Mouse (Mus musculus): ENCODE data around the gene Rtn1.

The Rtn1 gene

GRCm38 (mm10) chr12:72373916-72374615, 34.8 kb downstream of the Rtn1 start:
- DNase-seq = no peak

DNA sequence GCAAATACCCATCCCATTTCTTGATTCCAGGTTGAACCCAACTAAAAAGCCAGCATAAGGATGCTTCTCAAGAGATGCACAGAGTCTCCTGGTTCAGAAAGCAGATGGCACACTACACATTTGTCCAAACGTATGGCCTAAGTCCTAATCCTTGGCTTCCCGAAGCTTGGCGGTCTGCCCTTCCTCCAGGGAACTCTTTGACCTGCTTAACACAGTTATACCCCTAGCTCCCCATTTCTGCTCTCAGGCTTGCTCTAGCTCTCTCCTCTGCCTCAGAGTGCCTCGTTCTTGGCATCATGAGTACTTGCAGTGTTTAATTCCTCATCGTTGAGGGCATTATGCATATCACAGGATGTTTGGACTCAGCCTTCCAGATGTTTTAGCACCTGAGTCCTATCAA, 38.8 kb downstream of the Rtn1 start:
- DNase-seq = no peak

DNA sequence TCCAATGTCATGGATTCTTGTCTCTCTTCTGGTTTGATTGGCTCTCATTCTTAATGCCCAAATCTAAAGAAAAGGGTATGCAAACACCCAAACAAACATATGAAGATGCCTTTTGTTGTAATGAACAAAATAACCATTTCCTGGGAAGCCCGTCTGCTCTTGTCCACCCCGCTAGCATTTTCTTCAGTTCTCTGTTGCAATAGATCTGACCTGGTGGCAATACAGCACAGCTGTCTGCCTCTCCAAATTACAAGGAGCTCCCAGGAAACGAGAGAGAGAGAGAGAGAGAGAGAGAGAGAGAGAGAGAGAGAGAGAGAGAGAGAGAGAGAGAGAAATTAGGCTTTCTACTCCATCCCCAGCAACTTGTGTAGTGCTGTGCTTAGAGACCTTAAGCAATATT, 42.1 kb downstream of the Rtn1 start:
- no peak for DNase-seq

DNA sequence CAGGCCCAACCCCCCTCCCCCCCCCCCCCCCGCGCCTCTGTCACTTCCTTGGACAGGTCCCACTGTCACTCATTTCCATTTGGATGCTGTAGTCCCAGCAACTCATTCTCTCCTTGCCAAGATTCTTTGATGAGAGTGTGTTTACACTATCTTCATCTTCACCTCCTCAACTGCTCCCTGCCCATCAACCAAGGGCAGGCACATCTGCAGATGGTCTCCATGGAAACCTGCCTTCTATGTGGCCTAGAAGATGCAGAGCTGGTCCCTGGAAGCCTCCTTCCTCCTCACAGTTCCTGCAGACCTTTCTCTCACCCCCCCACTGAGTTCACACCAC, 42.8 kb downstream of the Rtn1 start:
- DNase-seq = no peak

DNA sequence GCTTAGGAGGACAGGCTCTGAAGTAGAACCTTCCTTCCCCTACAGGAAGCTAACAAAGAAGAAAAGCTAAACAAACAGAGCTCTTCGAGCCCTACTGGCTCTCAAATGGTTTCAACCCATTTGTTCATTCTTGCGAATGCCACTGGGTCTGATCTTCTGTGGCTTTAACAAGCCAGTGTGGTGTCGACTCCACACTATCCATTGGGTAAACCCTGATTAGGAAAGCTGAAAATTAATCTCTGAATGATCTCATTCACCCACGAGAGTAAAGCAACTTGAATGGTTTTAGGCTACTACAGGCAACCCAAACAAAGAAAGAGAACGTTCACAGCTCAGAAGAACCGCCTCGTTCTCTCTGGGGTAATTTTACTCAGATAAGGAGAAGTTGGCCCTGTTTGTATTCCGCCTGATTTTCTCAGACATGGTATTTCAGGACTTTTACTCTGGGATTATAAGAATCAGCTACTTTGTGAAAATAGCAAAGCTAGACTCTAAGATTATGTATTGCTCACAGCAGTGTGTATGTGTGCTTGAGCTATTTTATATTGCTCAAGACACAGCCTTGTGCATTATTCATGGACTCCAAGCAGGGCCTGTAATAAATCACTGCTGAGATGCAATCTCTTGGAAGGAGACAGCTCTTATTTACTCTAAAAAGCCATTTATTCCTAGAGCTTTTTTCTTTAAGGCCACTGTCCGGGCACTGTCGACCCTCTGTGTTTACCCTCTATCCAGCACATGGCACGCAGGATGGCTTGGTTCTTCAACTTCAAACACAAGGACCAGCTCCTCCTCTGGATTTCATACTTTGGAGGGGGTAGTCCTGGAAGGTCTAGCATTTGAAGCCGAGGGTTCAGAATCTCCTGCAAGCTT, 43.4 kb downstream of the Rtn1 start:
- no peak for DNase-seq

DNA sequence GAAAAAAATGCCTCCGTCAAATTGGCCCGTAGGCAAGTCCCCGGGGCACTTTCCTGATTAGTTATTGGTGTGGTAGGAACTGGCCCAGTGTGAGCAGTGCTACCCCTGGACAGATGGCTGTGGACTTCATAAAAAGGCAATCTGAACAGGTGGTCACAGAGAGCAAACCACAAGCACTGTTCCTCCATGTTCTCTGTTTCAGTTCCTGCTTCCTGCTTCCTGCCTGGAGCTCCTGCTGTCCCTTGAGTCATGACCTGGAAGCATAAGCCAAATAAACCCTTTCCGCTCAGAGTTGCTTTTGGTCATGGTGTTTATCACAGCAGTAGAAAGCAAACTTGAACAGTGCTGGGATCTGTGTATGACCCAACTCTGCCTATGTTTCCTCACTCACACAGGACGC, 44.3 kb downstream of the Rtn1 start:
- DNase-seq = no peak

DNA sequence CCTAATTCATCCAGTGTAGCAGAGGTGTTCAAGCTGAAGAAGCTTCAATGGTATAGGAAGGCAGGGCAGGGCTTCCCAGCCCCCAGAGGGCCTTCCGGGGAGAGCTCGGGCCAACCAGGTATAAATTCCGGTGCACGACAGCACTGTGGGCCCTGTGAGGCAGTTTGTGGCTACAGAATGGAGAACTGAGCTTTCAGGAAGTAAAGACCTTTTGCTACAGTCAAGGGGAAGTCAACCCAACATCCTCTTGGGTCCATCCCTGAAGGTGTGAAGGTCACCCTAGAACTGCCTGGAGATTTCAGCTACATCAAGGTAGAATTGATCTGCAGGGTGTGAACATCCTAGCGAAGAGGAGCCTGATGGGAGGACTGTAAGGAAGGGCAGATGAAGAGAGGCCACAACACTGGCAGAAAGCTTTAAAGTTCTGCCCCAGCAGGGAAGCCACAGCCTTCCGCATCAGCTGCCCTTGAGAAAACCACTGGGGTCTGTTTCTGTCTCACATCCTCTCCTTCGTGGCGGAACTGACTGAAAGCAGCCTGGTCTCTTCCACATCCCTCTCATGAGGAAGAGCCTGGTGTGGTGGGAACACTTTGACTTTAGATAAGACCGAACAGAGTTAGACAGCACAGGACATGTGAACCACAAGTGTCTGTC, 47.0 kb downstream of the Rtn1 start:
- DNase-seq = no peak

- no peak for DNase-seq
These were observed 47.8 kb downstream of the Rtn1 start for GRCm38 (mm10) chr12:72360926-72361615.

DNA sequence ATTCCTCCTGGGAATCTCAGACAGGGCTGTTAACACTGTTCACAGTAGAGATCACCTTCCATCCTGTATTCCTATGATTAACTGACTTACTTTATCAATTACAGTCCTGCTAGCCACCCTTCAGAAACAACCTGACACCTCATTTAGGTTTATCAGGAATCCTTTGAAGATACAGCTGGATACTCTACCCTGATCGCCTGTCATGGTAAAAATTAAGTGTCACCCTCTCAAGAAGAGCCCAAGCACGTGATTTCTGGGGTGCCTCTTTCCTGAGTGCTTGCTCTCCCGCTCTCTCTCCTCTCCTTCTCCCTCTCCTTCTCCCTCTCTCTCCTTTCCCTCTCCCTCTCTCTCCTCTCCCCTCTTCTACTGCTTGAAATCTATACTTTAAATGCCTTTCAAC, 49.0 kb downstream of the Rtn1 start:
- no peak for DNase-seq

- DNase-seq = no peak
These were observed 51.0 kb downstream of the Rtn1 start for GRCm38 (mm10) chr12:72357667-72358420.

- DNase-seq = no peak
These were observed 54.6 kb downstream of the Rtn1 start for GRCm38 (mm10) chr12:72354241-72354640.

DNA sequence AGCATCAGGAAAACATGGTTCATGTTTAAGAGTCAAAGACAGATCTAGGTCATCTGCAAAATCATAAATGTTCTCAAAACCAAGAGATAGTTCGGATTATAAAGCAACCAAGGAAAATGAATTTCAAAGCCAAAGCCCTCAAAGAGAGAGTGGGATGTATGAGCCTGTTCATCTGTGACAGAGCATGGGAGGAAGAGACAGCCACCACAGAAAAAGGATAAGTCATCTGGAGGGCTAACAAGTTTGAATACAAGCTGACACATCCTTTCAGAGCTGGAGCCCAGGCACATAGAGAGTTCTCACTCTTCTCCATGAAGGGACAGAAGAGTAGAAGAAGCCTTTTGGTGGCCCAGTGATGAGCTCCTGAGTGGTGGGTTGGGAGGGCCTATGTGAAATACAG, 55.3 kb downstream of the Rtn1 start:
- DNase-seq = no peak

GRCm38 (mm10) chr12:72348508-72348907, 60.3 kb downstream of the Rtn1 start:
- no peak for DNase-seq

- no peak for DNase-seq
These were observed 61.7 kb downstream of the Rtn1 start for GRCm38 (mm10) chr12:72347184-72347583.

DNA sequence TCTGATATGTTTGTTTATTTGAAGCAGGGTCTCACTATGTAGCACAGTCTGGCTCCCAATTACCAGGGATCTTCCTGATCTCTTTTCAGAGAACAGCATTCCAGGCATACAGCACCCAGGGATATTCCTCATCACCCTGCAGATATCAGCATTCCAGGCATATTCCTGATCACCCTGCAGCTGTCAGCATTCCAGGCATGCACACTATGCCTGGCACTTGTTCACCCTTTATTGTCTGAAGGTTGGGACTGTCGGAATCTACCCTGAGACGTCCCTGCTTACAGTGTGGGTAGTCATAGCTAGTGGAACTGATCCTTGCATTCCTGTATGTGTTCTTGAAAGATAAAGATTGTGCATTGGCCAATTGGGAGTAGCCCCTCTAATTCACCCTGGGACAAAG, 65.2 kb downstream of the Rtn1 start:
- no peak for DNase-seq

DNA sequence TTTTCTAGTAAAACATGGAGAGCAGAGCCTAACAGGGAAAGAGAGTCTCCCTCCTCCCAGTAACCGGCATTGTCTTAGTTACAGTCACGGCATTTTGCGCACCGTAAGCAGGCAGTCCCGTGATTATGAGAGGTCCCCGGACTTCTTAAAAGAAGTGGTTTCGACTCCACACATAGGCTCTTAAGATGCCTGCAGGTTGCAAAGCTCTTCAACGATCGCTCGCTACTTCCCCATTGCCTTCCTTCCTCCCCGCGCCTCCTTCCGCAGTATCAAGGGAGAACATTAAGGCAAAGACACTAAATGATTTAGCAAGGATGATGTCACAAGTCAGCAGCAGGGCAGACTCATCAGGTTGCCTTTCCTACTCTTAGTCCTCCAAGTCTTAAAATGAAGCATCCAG, 72.8 kb downstream of the Rtn1 start:
- DNase-seq = no peak

GRCm38 (mm10) chr12:72332488-72333013, 76.3 kb downstream of the Rtn1 start:
- no peak for DNase-seq

DNA sequence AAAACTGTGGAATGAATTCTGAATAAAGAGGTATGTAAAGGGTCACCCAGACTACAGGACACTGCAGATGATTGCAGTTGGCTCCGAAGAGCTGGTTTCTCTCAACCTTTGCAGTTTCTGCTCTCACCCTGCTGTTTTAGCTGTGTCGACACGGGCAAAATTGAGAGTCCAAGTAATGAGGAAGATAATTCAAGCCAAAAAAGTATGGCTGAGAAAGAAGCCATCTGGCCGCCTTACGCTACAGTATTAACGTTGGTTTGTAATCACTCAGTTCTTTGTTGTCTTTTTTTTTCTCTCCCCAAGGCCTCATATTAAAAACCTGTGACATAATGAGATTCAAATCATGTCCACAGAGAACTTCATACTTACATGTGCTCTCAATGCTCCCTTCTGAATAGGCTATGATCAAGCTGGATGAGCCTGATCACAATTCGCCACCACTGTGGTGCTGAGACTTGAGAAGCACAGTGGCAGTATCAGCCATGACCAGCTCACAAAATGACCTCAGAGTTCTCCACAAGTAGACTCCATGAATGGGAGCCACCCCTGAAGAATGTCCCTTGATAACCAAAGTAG, 76.9 kb downstream of the Rtn1 start:
- no peak for DNase-seq

DNA sequence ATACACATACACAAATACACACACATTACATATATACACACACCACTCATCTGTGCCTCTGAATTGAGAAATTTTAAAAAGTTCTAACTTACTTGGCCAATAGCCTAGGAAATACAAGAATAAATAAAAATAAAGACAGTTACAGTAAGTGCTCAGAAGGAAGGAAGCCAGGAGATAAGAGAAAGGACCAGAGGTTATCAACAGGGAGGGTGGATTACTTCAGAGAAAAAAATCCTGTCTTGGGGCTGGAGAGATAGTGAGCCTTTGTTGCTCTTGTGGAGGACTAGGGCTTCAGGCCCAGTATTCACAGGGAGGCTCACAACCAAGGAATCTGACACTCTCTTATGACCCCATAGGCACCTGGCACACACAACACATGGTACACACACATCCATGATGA, 82.8 kb downstream of the Rtn1 start:
- DNase-seq = no peak

- DNase-seq = no peak
These were observed 83.8 kb downstream of the Rtn1 start for GRCm38 (mm10) chr12:72325025-72325424.

- DNase-seq = no peak
These were observed 84.5 kb downstream of the Rtn1 start for GRCm38 (mm10) chr12:72324210-72324871.
